Mouse (Mus musculus) hindbrain, embryonic 14.5 days (tissue): ENCODE results near the gene Wdr46. TPM values are rescaled to one million over a fixed set of nuclear protein-coding genes. Genes with fewer than 3 reads are reported as not detected.
A peak's percentile ranks its signal among the peaks of the same experiment; 100 is the strongest.

Experiments used
- ATAC-seq: fragments of 200-750 bp; cut with Nextera tagmentation; 2 replicates; pipeline ENCODE4 v1.8.0; 2017; ENCODE audit warnings: moderate number of reproducible peaks, mild to moderate bottlenecking, moderate TSS enrichment, moderate library complexity; ENCODE audit not compliant: low FRiP score
- DNase-seq: peaks from one replicate; pipeline ENCODE4 v3.0.0-alpha.2; 2015; ENCODE audit warnings: low spot score
- H3K27ac ChIP-seq: fragments of 300-500 bp; sonication (generic); 2 replicates; pipeline ENCODE4 v1.5.1; 2014; ENCODE audit warnings: mild to moderate bottlenecking, moderate library complexity
- H3K27me3 ChIP-seq: fragments of 300-500 bp; sonication (generic); 2 replicates; pipeline ENCODE4 v1.6.1; 2014; ENCODE audit warnings: mild to moderate bottlenecking, low read length, mixed read lengths; ENCODE audit not compliant: control insufficient read depth, insufficient read depth
- H3K36me3 ChIP-seq: fragments of 300-500 bp; sonication (generic); replicated peaks from 2 replicates; pipeline ENCODE4 v1.6.1; 2014; ENCODE audit not compliant: control insufficient read depth, insufficient read depth
- H3K4me1 ChIP-seq: fragments of 300-500 bp; sonication (generic); replicated peaks from 2 replicates; pipeline ENCODE4 v1.6.1; 2014; ENCODE audit warnings: antibody characterized with exemption, low read length, mixed read lengths; ENCODE audit not compliant: control insufficient read depth, insufficient read depth
- H3K4me2 ChIP-seq: fragments of 300-500 bp; sonication (generic); replicated peaks from 2 replicates; pipeline ENCODE4 v1.6.1; 2014; ENCODE audit warnings: mild to moderate bottlenecking, moderate library complexity
- H3K4me3 ChIP-seq: fragments of 300-500 bp; sonication (generic); replicated peaks from 2 replicates; pipeline ENCODE4 v1.5.1; 2014; ENCODE audit warnings: mild to moderate bottlenecking, low read length
- H3K9ac ChIP-seq: fragments of 300-500 bp; sonication (generic); 2 replicates; pipeline ENCODE4 v1.6.1; 2014
- H3K9me3 ChIP-seq: fragments of 300-500 bp; sonication (generic); 2 replicates; pipeline ENCODE4 v1.6.1; 2016; ENCODE audit warnings: low read length; ENCODE audit not compliant: control insufficient read depth
- WGBS: fragments of 180-500 bp; shearing (Covaris S2); extraction: QIAGEN DNeasy Blood & Tissue Kit; methylation state at CpG from one replicate; pipeline ENCODE4 v1.1.7; 2014; 5-methylcytosine and 5-hydroxymethylcytosine counted together
- polyA plus RNA-seq: library from polyadenylated mRNA; unstranded; fragments of >200 nt; fragmentation: Nextera tagmentation; extraction: Ambion mirVana; gene quantifications from 2 replicates; pipeline ENCODE4 v1.2.1, GENCODE M21; 2014

Gene Wdr46
- polyA plus RNA-seq, 1 experiment from 2014 or later, result 19.5 TPM

GRCm38 (mm10) chr17:33968489-33968888, 28.0 kb downstream of the Wdr46 start:
- Histone ChIP-seq H3K4me1 (no peaks in the 10 kb centered on the region), H3K36me3 (peaks cover 26% of the 10 kb centered on the region), H3K27ac (no peak overlapping the region), H3K4me2 (no peak overlapping the region), H3K4me3 (no peak overlapping the region), H3K9ac (no peak overlapping the region), H3K27me3 (no peaks in the 10 kb centered on the region; the same call in 1 of the 2 replicates), H3K9me3 (no peaks in the 10 kb centered on the region)
- WGBS, result 3% methylated on average over 9 of the region's 9 CpGs
- DNase-seq, result peak; percentile 85
- peak; percentile 72 for ATAC-seq

DNA sequence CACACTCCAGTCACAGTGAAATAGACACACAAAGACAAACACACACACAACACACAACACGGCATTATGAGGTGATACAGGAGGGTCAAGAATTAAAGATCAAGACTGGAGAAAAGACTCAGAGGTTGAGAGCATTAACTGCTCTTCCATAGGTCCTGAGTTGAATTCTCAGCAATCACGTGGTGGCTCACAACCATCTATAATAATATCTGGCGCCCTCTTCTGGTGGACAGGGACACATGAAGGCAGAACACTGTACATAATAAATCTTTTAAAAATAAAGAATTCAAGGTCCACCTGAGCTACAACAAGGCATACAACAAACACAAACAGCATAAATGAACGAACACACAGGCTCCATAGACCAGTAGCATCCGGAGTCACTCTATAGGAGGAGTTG, 28.5 kb downstream of the Wdr46 start:
- DNase-seq (peak; percentile 48), ATAC-seq (peak; percentile 17; the same call in 1 of the 2 replicates)
- WGBS, result 32% methylated on average over 5 of the region's 5 CpGs
- H3K4me2 ChIP-seq, result no peak overlapping the region
- peaks cover 22% of the 10 kb centered on the region for H3K36me3 ChIP-seq
- H3K27ac ChIP-seq, result no peak overlapping the region
- H3K9ac ChIP-seq, result no peak overlapping the region
- H3K9me3 ChIP-seq, result no peaks in the 10 kb centered on the region
- H3K4me1 ChIP-seq, result no peaks in the 10 kb centered on the region
- no peaks in the 10 kb centered on the region; the same call in 1 of the 2 replicates for H3K27me3 ChIP-seq
- no peak overlapping the region for H3K4me3 ChIP-seq

DNA sequence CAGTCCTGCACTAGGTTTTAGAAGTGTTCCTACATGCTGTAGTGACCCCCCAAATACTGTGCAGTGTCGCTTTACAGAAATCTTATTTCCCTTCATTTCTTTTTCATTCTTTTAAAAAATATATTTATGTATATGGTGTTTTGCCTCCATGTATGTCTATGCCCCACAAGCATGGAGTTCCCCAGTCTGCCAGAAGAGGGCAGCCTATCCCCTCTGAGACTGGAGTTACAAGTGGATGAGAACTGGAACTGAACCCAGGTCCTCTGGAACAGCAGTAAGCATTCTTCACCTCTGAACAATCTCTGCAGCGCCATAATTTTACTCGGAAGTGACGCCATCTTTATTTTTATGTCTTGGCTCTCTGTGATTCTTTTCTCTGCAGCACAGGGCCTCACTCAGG, 28.9 kb downstream of the Wdr46 start:
- 72% methylated on average over 4 of the region's 4 CpGs for WGBS
- H3K4me1 ChIP-seq, result no peaks in the 10 kb centered on the region
- DNase-seq (no peak), ATAC-seq (no peak)
- H3K27me3 ChIP-seq, result no peaks in the 10 kb centered on the region; the same call in 1 of the 2 replicates
- H3K4me2 ChIP-seq, result no peak overlapping the region
- peaks cover 19% of the 10 kb centered on the region for H3K36me3 ChIP-seq
- no peak overlapping the region for H3K27ac ChIP-seq
- no peak overlapping the region for H3K9ac ChIP-seq
- H3K4me3 ChIP-seq, result no peak overlapping the region
- no peaks in the 10 kb centered on the region for H3K9me3 ChIP-seq

DNA sequence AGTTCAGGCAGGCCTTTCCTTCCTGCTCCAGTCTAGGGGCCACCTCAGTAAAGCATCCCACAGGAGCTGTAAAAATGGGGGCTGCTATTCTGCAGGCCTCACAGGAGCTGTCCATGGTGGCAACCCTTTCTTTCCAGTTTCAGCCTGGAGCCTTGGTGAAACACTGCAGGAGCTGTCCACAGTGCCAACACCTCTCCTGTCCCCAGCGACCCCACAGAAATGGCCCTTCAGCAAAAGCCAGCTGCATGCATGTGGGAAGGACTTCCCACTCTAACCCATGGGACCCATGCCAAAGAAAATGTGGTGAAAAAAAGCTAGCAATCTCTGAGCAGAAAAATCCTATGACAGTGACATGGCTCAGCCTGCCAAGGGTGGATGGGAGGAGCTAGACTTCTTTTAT, 32.2 kb downstream of the Wdr46 start:
- no peak for ATAC-seq
- Histone ChIP-seq H3K36me3 (no peaks in the 10 kb centered on the region), H3K27ac (no peak overlapping the region), H3K27me3 (peaks cover 16% of the 10 kb centered on the region), H3K9me3 (no peaks in the 10 kb centered on the region), H3K4me3 (no peak overlapping the region), H3K4me1 (no peaks in the 10 kb centered on the region), H3K9ac (no peak overlapping the region), H3K4me2 (no peak overlapping the region)
- WGBS, result 21% methylated on average over 1 of the region's 1 CpGs
- DNase-seq, result no peak

GRCm38 (mm10) chr17:33973572-33973971, 33.1 kb downstream of the Wdr46 start:
- Histone ChIP-seq H3K27ac (no peak overlapping the region), H3K36me3 (no peaks in the 10 kb centered on the region), H3K4me2 (no peak overlapping the region), H3K4me3 (no peak overlapping the region), H3K9ac (no peak overlapping the region), H3K4me1 (no peaks in the 10 kb centered on the region), H3K27me3 (peaks cover 25% of the 10 kb centered on the region), H3K9me3 (no peaks in the 10 kb centered on the region)
- WGBS, result 73% methylated on average over 3 of the region's 3 CpGs
- ATAC-seq (no peak), DNase-seq (no peak)

GRCm38 (mm10) chr17:33977861-33978557, 37.5 kb downstream of the Wdr46 start:
- peak overlapping the region; percentile 31 for H3K4me3 ChIP-seq
- H3K36me3 ChIP-seq, result no peaks in the 10 kb centered on the region
- H3K9me3 ChIP-seq, result no peaks in the 10 kb centered on the region
- H3K27me3 ChIP-seq, result peaks cover 42% of the 10 kb centered on the region
- no peak for DNase-seq
- peak overlapping the region; percentile 39 for H3K9ac ChIP-seq
- H3K27ac ChIP-seq, result no peak overlapping the region
- 2% methylated on average over 57 of the region's 57 CpGs for WGBS
- ATAC-seq, result no peak
- peak overlapping the region; percentile 56 for H3K4me2 ChIP-seq
- H3K4me1 ChIP-seq, result peaks cover 5% of the 10 kb centered on the region; the same call in 1 of the 2 replicates

DNA sequence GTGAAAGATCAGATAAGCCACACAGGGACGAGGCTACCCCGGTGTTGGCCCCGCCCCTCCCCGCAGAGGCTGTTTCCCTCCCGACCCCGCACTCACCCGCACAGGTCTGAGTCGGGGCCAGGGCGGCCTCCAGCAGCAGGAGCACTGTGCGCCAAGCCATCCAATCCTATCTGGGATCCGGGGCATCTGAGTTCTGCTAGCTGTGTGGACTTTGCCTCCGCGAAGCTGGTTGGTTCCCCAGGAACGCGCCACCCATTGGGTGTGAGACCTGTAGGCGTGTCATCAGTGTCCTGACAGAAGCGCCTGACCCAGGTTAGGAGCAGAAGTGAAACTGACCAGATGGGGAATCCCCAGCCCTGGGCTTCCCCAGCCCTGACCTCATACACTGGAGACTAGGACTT, 38.2 kb downstream of the Wdr46 start:
- WGBS, result 2% methylated on average over 17 of the region's 17 CpGs
- Histone ChIP-seq H3K4me2 (peak overlapping the region; percentile 56), H3K27ac (no peak overlapping the region), H3K4me3 (peak overlapping the region; percentile 31), H3K9me3 (no peaks in the 10 kb centered on the region), H3K9ac (peak overlapping the region; percentile 39), H3K36me3 (no peaks in the 10 kb centered on the region), H3K27me3 (peaks cover 42% of the 10 kb centered on the region), H3K4me1 (peaks cover 5% of the 10 kb centered on the region; the same call in 1 of the 2 replicates)
- ATAC-seq (no peak), DNase-seq (no peak)

DNA sequence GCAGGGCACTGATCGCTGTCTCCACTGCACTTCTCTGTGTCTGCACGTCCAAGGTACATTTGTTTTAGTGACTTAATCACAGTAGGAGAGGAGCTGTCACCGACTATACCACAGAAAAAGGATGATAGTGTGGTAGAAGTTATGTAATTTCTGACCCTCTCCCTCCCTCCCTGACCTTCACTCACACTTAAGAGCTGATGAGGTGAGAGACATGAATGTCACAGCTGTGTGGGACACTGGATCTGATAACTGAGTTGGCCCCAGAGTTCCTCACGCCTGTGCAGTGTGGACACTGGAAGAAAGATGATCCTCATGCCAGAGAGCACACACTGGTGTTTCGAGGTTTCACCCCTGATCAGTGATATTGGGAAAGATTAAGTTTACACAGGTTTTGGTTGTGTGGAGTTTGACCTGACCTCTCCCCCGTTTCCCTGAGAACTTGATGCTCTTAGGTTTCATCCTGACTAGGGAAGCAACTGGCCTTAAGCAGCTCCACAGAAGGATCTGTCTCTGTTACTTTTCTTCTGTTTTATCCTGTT, 39.1 kb downstream of the Wdr46 start:
- no peak overlapping the region for H3K27ac ChIP-seq
- 79% methylated on average over 6 of the region's 6 CpGs for WGBS
- DNase-seq, result no peak
- H3K9ac ChIP-seq, result no peak overlapping the region
- peaks cover 5% of the 10 kb centered on the region; the same call in 1 of the 2 replicates for H3K4me1 ChIP-seq
- H3K9me3 ChIP-seq, result no peaks in the 10 kb centered on the region
- ATAC-seq, result no peak
- no peaks in the 10 kb centered on the region for H3K36me3 ChIP-seq
- H3K27me3 ChIP-seq, result peaks cover 42% of the 10 kb centered on the region
- H3K4me2 ChIP-seq, result no peak overlapping the region
- H3K4me3 ChIP-seq, result no peak overlapping the region

DNA sequence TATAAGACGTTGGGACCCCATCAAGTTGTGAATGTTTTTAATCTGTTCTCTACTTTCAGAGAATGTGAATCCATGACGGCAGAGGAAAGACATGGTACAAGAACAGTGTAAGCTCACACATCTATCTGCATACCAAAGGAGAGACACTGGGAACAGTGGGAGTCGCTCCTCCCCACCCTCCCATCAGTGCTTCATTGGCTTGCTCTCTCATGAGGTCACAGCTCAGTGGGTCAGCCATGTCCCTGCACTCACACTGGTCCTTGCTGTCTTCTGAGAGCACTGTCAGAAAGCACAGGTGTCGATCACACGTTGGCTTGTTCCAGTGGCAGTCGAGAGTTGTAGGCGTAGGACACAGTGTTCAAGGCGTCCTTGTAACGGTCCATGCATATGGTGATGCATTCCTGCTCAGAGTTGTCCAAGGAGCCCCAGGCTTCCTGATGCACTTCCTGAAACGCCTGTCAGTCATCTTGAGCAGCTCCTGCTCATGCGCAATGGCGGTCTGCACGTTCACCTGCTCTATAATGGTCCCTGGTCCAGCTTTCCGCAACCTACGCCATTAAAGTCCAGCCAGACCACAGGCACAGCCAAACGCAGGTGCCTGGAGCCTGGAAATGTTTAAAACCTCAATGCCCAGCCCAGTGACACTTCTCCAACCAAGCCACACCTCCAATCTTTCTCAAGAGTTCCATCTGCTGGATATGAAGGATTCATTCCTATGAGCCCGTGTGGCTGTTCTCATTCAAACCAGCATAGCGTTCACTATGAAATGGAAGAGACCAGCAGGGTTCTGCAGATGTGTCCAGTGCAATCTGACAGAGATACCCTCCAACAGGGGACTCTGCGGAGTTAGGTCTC, 39.9 kb downstream of the Wdr46 start:
- Histone ChIP-seq H3K9ac (0 out of 2 replicates have a peak overlapping the region, but pooled peaks have one; percentile 4), H3K4me2 (peak overlapping the region; percentile 65; the same call in 1 of the 2 replicates), H3K27ac (no peak overlapping the region; the same call in 1 of the 2 replicates), H3K4me1 (peaks cover 5% of the 10 kb centered on the region; the same call in 1 of the 2 replicates), H3K9me3 (no peaks in the 10 kb centered on the region), H3K4me3 (no peak overlapping the region), H3K36me3 (no peaks in the 10 kb centered on the region), H3K27me3 (peaks cover 42% of the 10 kb centered on the region)
- DNase-seq (no peak), ATAC-seq (no peak)
- WGBS, result 78% methylated on average over 19 of the region's 19 CpGs
